8 mouse cellular contexts compared by ENCODE assay signal in genomic region chr3:96328060-96328729, GRCm38 (mm10). TPM values are rescaled to one million over a fixed set of nuclear protein-coding genes. Genes with fewer than 3 reads are reported as not detected.
A peak's percentile ranks its signal among the peaks of the same experiment; 100 is the strongest.
DNase-seq lines count a peak whose midpoint lies in the region; ATAC-seq and TF ChIP-seq lines count a peak whose summit lies in the region.
"Not testable (repeated sequence)": the region's sequence is repeated elsewhere in the genome, so short reads cannot be mapped to it uniquely, and the experiment has no call there.

No protein-coding gene starts in this region.

- peak overlapping the region; percentile 56 for H3K4me2 ChIP-seq in hindbrain, embryonic 12.5 days (replicated peaks)
- H3K4me2 ChIP-seq in lung, embryonic 15.5 days: peak overlapping the region; percentile 70

- peak; percentile 90 for DNase-seq in ES-CJ7 (ENCODE audit: low read depth, low spot score)
- peak; percentile 80 for DNase-seq in forelimb bud, embryonic 11.5 days (ENCODE audit: low read depth, low spot score)
- DNase-seq in kidney, postnatal 4 days: peak; percentile 59 to 69
- peak; percentile 77 for DNase-seq in neural tube, embryonic 10.5 days (ENCODE audit: extremely low spot score, low spot score)
- DNase-seq in thymus, adult 2 months: peak; percentile 35

- not testable (repeated sequence) for TF ChIP-seq CTCF in thymus, adult 2 months (IDR thresholded peaks at IDR 0.05; ENCODE audit: borderline replicate concordance, control insufficient read depth, extremely low read depth, insufficient read depth, low read length, poor library complexity)

- not testable (repeated sequence) for H3K4me1 ChIP-seq in hindbrain, embryonic 12.5 days; lung, embryonic 15.5 days
- peaks cover 12% of the 10 kb centered on the region for H3K4me1 ChIP-seq in thymus, adult 2 months (replicated peaks; ENCODE audit: control insufficient read depth, insufficient read depth, low read length)

- H3K4me3 ChIP-seq in hindbrain, embryonic 12.5 days: peak overlapping the region; percentile 35
- H3K4me3 ChIP-seq in lung, embryonic 15.5 days: peak overlapping the region; percentile 39
- H3K4me3 ChIP-seq in thymus, adult 2 months (ENCODE audit: control insufficient read depth, insufficient read depth, low read length): peak overlapping the region; percentile 38

- H3K9me3 ChIP-seq in hindbrain, embryonic 12.5 days (replicated peaks); lung, embryonic 15.5 days: not testable (repeated sequence)

- peak; percentile 42 for ATAC-seq in common myeloid progenitor, adult 5-6 weeks (replicated peaks; ENCODE audit: low read depth, poor library complexity, severe bottlenecking)
- ATAC-seq in hindbrain, embryonic 12.5 days (ENCODE audit: low FRiP score): peak; percentile 77
- peak; percentile 91 for ATAC-seq in lung, embryonic 15.5 days (ENCODE audit: borderline replicate concordance, extremely low read depth, low FRiP score, low TSS enrichment)

- 0 out of 2 replicates have a peak overlapping the region, but pooled peaks have one; percentile 23 for H3K9ac ChIP-seq in hindbrain, embryonic 12.5 days
- not testable (repeated sequence) for H3K9ac ChIP-seq in lung, embryonic 15.5 days

- under 1% methylated on average over 48 of the region's 49 CpGs for WGBS in hindbrain, embryonic 12.5 days
- WGBS in lung, embryonic 15.5 days: under 1% methylated on average over 49 of the region's 49 CpGs
- 1% methylated on average over 49 of the region's 49 CpGs for WGBS in thymus, adult 2 months

- not testable (repeated sequence) for TF ChIP-seq POLR2A in thymus, adult 2 months (IDR thresholded peaks at IDR 0.05; ENCODE audit: control insufficient read depth, extremely low read depth, insufficient read depth, low read length, poor library complexity)

- H3K27me3 ChIP-seq in hindbrain, embryonic 12.5 days: peaks cover 83% of the 10 kb centered on the region
- H3K27me3 ChIP-seq in lung, embryonic 15.5 days: peaks cover 92% of the 10 kb centered on the region
- H3K27me3 ChIP-seq in thymus, adult 2 months (ENCODE audit: control insufficient read depth, insufficient read depth, low read length): peaks cover 11% of the 10 kb centered on the region

- not testable (repeated sequence) for H3K36me3 ChIP-seq in hindbrain, embryonic 12.5 days; lung, embryonic 15.5 days; thymus, adult 2 months (ENCODE audit: control insufficient read depth, insufficient read depth, low read length)

- H3K27ac ChIP-seq in hindbrain, embryonic 12.5 days; lung, embryonic 15.5 days; thymus, adult 2 months (ENCODE audit: control insufficient read depth, insufficient read depth, low read length): not testable (repeated sequence)

RNA-seq across cellular contexts. Expression of gene Fcgr1, which starts 34.4 kb away (rescaled TPM):
- total RNA-seq in common myeloid progenitor, adult 5-6 weeks (2017): not detected in 2 replicates
- polyA plus RNA-seq in hindbrain, embryonic 12.5 days (2016; fragmentation: Nextera tagmentation; extraction: Ambion mirVana): 2.0 TPM in 2 replicates
- 2.4 and 3.6 TPM in 2 replicates for polyA plus RNA-seq in lung, embryonic 15.5 days (2015; fragmentation: Nextera tagmentation; extraction: Ambion mirVana)
- 3.8 and 6.8 TPM in 2 replicates for polyA plus RNA-seq in thymus, adult 2 months (2012; rRNA removed)

RNA-seq across cellular contexts. Expression of gene Hist2h2bb, which starts 58.6 kb away (rescaled TPM):
- 6,356 and 6,932 TPM in 2 replicates for total RNA-seq in common myeloid progenitor, adult 5-6 weeks (2017)
- polyA plus RNA-seq in hindbrain, embryonic 12.5 days (2016; fragmentation: Nextera tagmentation; extraction: Ambion mirVana): 8.6 and 14.4 TPM in 2 replicates
- polyA plus RNA-seq in lung, embryonic 15.5 days (2015; fragmentation: Nextera tagmentation; extraction: Ambion mirVana): 10.1 and 18.0 TPM in 2 replicates
- 163 and 177 TPM in 2 replicates for polyA plus RNA-seq in thymus, adult 2 months (2012; rRNA removed)

RNA-seq across cellular contexts. Expression of gene Hist2h3b, which starts 59.7 kb away (rescaled TPM):
- total RNA-seq in common myeloid progenitor, adult 5-6 weeks (2017): 296 and 352 TPM in 2 replicates
- 39.7 and 58.2 TPM in 2 replicates for polyA plus RNA-seq in hindbrain, embryonic 12.5 days (2016; fragmentation: Nextera tagmentation; extraction: Ambion mirVana)
- polyA plus RNA-seq in lung, embryonic 15.5 days (2015; fragmentation: Nextera tagmentation; extraction: Ambion mirVana): 87.1 and 95.3 TPM in 2 replicates
- 1,135 and 1,442 TPM in 2 replicates for polyA plus RNA-seq in thymus, adult 2 months (2012; rRNA removed)

Comparison
In these comparisons a context has a peak if more than half of its experiments do, and no peak if none do; other contexts are left out.
1. DNase-seq: peak in every context shown above with its lines; median percentile 90 in ES-CJ7; 80 in forelimb bud, embryonic 11.5 days; 77 in neural tube, embryonic 10.5 days; 64 in kidney, postnatal 4 days; 35 in thymus, adult 2 months.
2. RNA of gene Hist2h3b, which starts 59.7 kb away (polyA plus RNA-seq): 1,135 to 1,442 TPM in thymus, adult 2 months; 87.1 to 95.3 TPM in lung, embryonic 15.5 days and 39.7 to 58.2 TPM in hindbrain, embryonic 12.5 days; every median in the first group is over 10 times any median in the second.
3. Peak in every context shown above with its lines, with median percentiles within 50 percentile points of each other: ATAC-seq and H3K4me3 ChIP-seq.